Mouse (Mus musculus): ENCODE results near the gene Stam2. TPM values are rescaled to one million over a fixed set of nuclear protein-coding genes. Genes with fewer than 3 reads are reported as not detected.

The Stam2 gene
- polyA plus RNA-seq (2012) = 8.3 and 13.8 TPM in 2 replicates

DNA sequence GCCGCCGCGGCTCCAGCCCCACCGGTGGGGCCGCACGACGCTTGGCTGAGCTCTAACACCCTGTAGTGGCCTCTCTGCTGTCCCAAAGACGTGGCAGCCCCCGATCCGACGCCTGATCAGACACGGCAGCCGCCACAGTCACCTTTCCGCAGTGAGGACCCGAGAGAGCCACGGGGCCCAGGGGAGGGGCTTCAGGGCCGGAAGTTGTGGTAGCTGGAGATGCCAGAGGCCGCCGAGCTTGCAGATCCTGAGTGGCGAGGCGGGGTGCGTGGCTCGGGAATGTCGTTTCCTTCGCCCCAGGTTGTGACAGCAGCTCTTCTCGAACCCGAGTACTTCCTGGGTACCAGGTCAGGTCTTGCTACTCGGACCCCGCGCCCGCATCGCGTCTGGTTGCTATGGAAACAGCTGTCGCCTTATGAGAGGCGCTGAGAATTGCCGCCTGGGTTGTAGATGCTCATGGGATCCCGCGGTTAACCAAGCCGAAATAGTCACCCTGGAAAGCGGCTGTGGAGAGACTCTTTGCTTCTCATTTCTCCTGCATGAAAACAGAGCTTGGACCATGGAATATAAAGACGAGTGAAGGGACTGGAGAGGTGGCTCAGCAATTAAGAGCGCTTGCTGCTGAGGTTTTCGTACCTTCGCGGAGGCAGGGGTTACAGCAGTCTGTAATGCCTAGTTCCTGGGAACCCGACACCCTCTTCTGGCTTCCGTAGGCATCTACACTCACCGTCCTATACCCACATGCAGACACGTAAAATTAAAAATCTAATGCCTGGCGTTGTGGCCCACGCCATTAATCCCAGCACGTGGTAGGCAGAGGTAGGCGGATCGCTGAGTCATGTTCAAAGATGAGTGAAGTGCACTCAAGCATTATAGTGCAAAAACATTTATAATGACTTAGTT, at the start of gene Stam2:
Gene Stam2 (minus strand): TSS at position 26 of the 903 bp plus-strand sequence.

DNA sequence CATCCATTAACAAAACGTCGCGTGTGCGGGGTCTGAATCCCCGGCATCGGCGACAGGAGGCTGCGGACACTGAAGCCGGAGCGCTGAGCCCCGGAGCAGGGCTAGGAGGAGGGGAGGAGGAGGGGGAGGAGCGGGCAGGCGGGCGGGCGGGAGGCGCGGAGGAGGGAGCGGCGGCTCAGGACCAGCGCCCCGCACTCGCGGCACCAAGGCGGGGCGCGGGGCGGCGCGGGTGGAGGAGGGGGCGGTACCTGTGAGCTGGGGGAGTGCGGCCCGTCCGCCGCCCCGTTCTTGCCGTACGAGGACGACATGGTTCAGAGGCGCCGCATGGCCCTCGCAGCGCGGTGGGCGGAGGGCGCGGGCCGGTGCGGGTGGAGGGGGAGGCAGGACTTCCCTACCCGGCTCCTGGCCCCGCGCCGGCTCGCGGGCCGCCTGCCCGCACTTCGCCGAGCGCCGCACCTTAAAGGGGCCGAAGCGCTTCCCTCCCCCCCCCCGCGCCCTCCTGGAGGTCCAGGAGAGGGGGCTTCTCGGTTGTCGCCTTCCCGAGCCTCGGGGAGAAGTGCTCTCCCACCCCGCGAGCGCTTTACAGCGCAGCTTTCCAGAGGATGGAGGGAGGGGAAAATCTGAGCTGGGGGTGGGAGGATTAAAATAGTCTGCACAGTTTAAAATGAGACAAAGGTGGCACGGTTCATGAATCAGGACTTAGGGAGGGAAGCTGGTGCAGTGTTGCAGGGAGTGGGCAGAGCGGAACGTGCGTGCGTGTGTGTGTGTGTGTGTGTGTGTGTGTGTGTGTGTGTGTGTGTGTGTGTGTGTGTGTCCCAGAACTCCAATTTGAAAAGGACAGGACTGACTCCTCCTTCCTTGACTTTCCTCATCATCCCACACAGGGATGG, 65.8 kb downstream of the Stam2 start, which contains the start of gene Cacnb4:
Gene Cacnb4 (minus strand): TSS at position 809 of the 890 bp plus-strand sequence.

Other genes with a start within 250 kb of the Stam2 start
- gene Cacnb4, start 65.5 kb downstream of the Stam2 start, polyA plus RNA-seq (2012) = not detected in 2 replicates
- 2.2 and 2.5 TPM in 2 replicates for gene Fmnl2, start 115.6 kb upstream of the Stam2 start, polyA plus RNA-seq (2012)